Mouse (Mus musculus) cerebellum, adult 2 months (tissue): Measurements from ENCODE around the gene Mipep.

Experiments used
- CTCF ChIP-seq: fragments of 200-500 bp; IDR thresholded peaks from 2 replicates; pipeline ENCODE4 v1.5.1; 2011; ENCODE audit warnings: low read depth, mild to moderate bottlenecking, control low read depth, low read length, moderate library complexity, borderline replicate concordance; ENCODE audit not compliant: insufficient read depth
- POLR2A ChIP-seq: fragments of 200-500 bp; IDR thresholded peaks from 2 replicates; pipeline ENCODE4 v1.6.1; 2011; ENCODE audit warnings: low read length, control low read depth, borderline replicate concordance; ENCODE audit not compliant: insufficient read depth

- TF ChIP-seq POLR2A = no peak
- TF ChIP-seq CTCF = no peak; the same call in 1 of the 2 replicates
These were observed 15.7 kb downstream of the Mipep start for GRCm38 (mm10) chr14:60799762-60800728.
